Comparison of ENCODE assay signal across 28 mouse cellular contexts in genomic region chr2:75645251-75645650, GRCm38 (mm10). TPM values are rescaled to one million over a fixed set of nuclear protein-coding genes. Genes with fewer than 3 reads are reported as not detected.
A peak's percentile ranks its signal among the peaks of the same experiment; 100 is the strongest.
DNase-seq lines count a peak whose midpoint lies in the region; ATAC-seq and TF ChIP-seq lines count a peak whose summit lies in the region.
"Had no signal": no experiment of that assay in that cellular context is flagged by ENCODE, and none has a peak within 500 bp of the region (broad histone marks: within the 10 kb centered on the region; RNA-seq: fewer than 3 reads in every experiment).

No protein-coding gene starts in this region.

- peak; percentile 74 for DNase-seq in heart, adult 11 months
- DNase-seq in heart, postnatal 10 days = no peak
- no peak for DNase-seq in ES-E14 (ENCODE audit: low read depth, low spot score)
- no peak for DNase-seq in hindbrain, embryonic 11.5 days (ENCODE audit: low spot score)
- no peak for DNase-seq in kidney, postnatal 14 days
- DNase-seq: adrenal gland, adult 8-10 months; adrenal gland, postnatal 25 days; cerebellum, adult 11-12 months; cerebellum, adult 8-10 months; cerebellum, postnatal 10 days; cerebellum, postnatal 36 days; embryo, embryonic 11 days; gastrocnemius, postnatal 25 days; heart, postnatal 36 days had no signal

- 0 out of 2 replicates have a peak, but pooled peaks have one; percentile 17 for ATAC-seq in granulocyte monocyte progenitor cell, adult 5-6 weeks (replicated peaks; ENCODE audit: poor library complexity, severe bottlenecking)
- ATAC-seq in hindbrain, embryonic 13.5 days (ENCODE audit: low FRiP score) = no peak
- ATAC-seq in hindbrain, embryonic 11.5 days (ENCODE audit: low FRiP score) = no peak
- ATAC-seq: activated CD4-positive, CD25-positive, alpha-beta regulatory T cell, adult 4 months; forebrain, embryonic 15.5 days; Patski had no signal

- no peaks in the 10 kb centered on the region for H3K36me3 ChIP-seq in ES-E14 (ENCODE audit: control insufficient read depth, insufficient read depth, low read length, poor library complexity, severe bottlenecking)
- no peaks in the 10 kb centered on the region for H3K36me3 ChIP-seq in hindbrain, embryonic 13.5 days
- no peaks in the 10 kb centered on the region for H3K36me3 ChIP-seq in hindbrain, embryonic 11.5 days (ENCODE audit: control insufficient read depth, insufficient read depth, low read length)
- H3K36me3 ChIP-seq: embryonic facial prominence, embryonic 10.5 days; embryonic facial prominence, embryonic 13.5 days; forebrain, embryonic 12.5 days; forebrain, embryonic 15.5 days; G1E; hindbrain, embryonic 10.5 days; hindbrain, embryonic 15.5 days had no signal

- 92% methylated on average over 12 of the region's 12 CpGs for WGBS in hindbrain, embryonic 13.5 days
- 96% methylated on average over 12 of the region's 12 CpGs for WGBS in hindbrain, embryonic 11.5 days

- no peak overlapping the region for H3K27ac ChIP-seq in ES-E14 (ENCODE audit: insufficient read depth, low read depth, low read length, poor library complexity, severe bottlenecking)
- no peak overlapping the region for H3K27ac ChIP-seq in hindbrain, embryonic 13.5 days
- no peak overlapping the region for H3K27ac ChIP-seq in hindbrain, embryonic 11.5 days (ENCODE audit: low read depth, low read length)
- H3K27ac ChIP-seq: embryonic facial prominence, embryonic 10.5 days; embryonic facial prominence, embryonic 13.5 days; forebrain, embryonic 12.5 days; forebrain, embryonic 15.5 days; hindbrain, embryonic 10.5 days; hindbrain, embryonic 15.5 days had no signal

- intact Hi-C loops in heart, postnatal 10 days (cut with DNase I) = no loop called here

- H3K4me2 ChIP-seq in hindbrain, embryonic 13.5 days = no peak overlapping the region
- no peak overlapping the region for H3K4me2 ChIP-seq in hindbrain, embryonic 11.5 days (replicated peaks; ENCODE audit: low read depth, low read length)
- H3K4me2 ChIP-seq: embryonic facial prominence, embryonic 13.5 days; forebrain, embryonic 12.5 days; forebrain, embryonic 15.5 days; heart, embryonic 11.5 days; hindbrain, embryonic 15.5 days had no signal

- no peaks in the 10 kb centered on the region for H3K9me3 ChIP-seq in ES-E14 (ENCODE audit: control insufficient read depth, insufficient read depth, low read depth, low read length)
- H3K9me3 ChIP-seq in hindbrain, embryonic 13.5 days = no peaks in the 10 kb centered on the region
- no peaks in the 10 kb centered on the region for H3K9me3 ChIP-seq in hindbrain, embryonic 11.5 days (ENCODE audit: control insufficient read depth, low read length)
- H3K9me3 ChIP-seq: embryonic facial prominence, embryonic 10.5 days; embryonic facial prominence, embryonic 13.5 days; forebrain, embryonic 12.5 days; forebrain, embryonic 15.5 days; G1E; hindbrain, embryonic 10.5 days; hindbrain, embryonic 15.5 days had no signal

- H3K4me3 ChIP-seq in ES-E14 (ENCODE audit: insufficient read depth in 1 of 2, low read depth in 1 of 2, low read length in 2 of 2, poor library complexity in 1 of 2, severe bottlenecking in 1 of 2) = no peak overlapping the region; a peak in 1 of 4 replicates
- H3K4me3 ChIP-seq in hindbrain, embryonic 13.5 days = no peak overlapping the region
- no peak overlapping the region for H3K4me3 ChIP-seq in hindbrain, embryonic 11.5 days (ENCODE audit: low read depth, low read length)
- H3K4me3 ChIP-seq: embryonic facial prominence, embryonic 10.5 days; embryonic facial prominence, embryonic 13.5 days; erythroblast, embryonic 14.5 days; forebrain, embryonic 12.5 days; forebrain, embryonic 15.5 days; hindbrain, embryonic 10.5 days; hindbrain, embryonic 15.5 days had no signal

- in situ Hi-C loops in ES-E14 (cut with MboI; ENCODE audit: low sequenced_read_pairs in 2 of 2, unreplicated experiment in 2 of 2) = no loop called here

- peak overlapping the region; percentile 8; the same call in 1 of the 2 replicates for H3K9ac ChIP-seq in ES-E14 (ENCODE audit: insufficient read depth, low read depth, low read length, poor library complexity, severe bottlenecking)
- H3K9ac ChIP-seq in hindbrain, embryonic 13.5 days = no peak overlapping the region
- H3K9ac ChIP-seq in hindbrain, embryonic 11.5 days (ENCODE audit: low read depth, low read length) = no peak overlapping the region
- H3K9ac ChIP-seq: embryonic facial prominence, embryonic 13.5 days; forebrain, embryonic 12.5 days; forebrain, embryonic 15.5 days; hindbrain, embryonic 15.5 days had no signal

- peaks cover 3 to 4% of the 10 kb centered on the region in 2 experiments; a peak in 1 of 4 replicates for H3K4me1 ChIP-seq in ES-E14 (ENCODE audit: control insufficient read depth in 2 of 2, insufficient read depth in 2 of 2, low read length in 2 of 2, poor library complexity in 1 of 2)
- no peaks in the 10 kb centered on the region for H3K4me1 ChIP-seq in hindbrain, embryonic 13.5 days (replicated peaks)
- no peaks in the 10 kb centered on the region for H3K4me1 ChIP-seq in hindbrain, embryonic 11.5 days (replicated peaks; ENCODE audit: control insufficient read depth, insufficient read depth, low read length)
- H3K4me1 ChIP-seq: forebrain, embryonic 12.5 days; forebrain, embryonic 15.5 days; hindbrain, embryonic 15.5 days had no signal

- no peaks in the 10 kb centered on the region for H3K27me3 ChIP-seq in hindbrain, embryonic 13.5 days
- H3K27me3 ChIP-seq in hindbrain, embryonic 11.5 days (ENCODE audit: control insufficient read depth, insufficient read depth, low read length) = no peaks in the 10 kb centered on the region
- H3K27me3 ChIP-seq: CH12.LX; embryonic facial prominence, embryonic 13.5 days; forebrain, embryonic 12.5 days; forebrain, embryonic 15.5 days; hindbrain, embryonic 15.5 days; Patski had no signal

TF ChIP-seq in ES-E14, 5 proteins besides CTCF, POLR2A, EP300 and RAD21:
- TF ChIP-seq ZC3H11A (IDR thresholded peaks at IDR 0.05; ENCODE audit: borderline replicate concordance, low read depth, low read length) = no peak
- TF ChIP-seq CHD2 (IDR thresholded peaks at IDR 0.05; ENCODE audit: low read depth, low read length) = no peak
- no peak for TF ChIP-seq HCFC1 (IDR thresholded peaks at IDR 0.05; ENCODE audit: borderline replicate concordance, insufficient read depth, low read length)
- no peak for TF ChIP-seq ZNF384 (IDR thresholded peaks at IDR 0.05; ENCODE audit: low read depth, low read length)
- TF ChIP-seq MAFK (IDR thresholded peaks at IDR 0.05; ENCODE audit: insufficient read depth, low read depth, low read length) = no peak

RNA-seq across cellular contexts. Expression of gene Hnrnpa3, which starts 13.8 kb away (rescaled TPM):
- total RNA-seq in heart, postnatal 10 days (2021) = 100 to 1,000 TPM; 336 to 360 TPM
- total RNA-seq in ES-E14 (2012; rRNA removed) = 101 and 166 TPM in 2 replicates
- total RNA-seq in granulocyte monocyte progenitor cell, adult 5-6 weeks (2014; fragmentation: Nextera tagmentation) = 734 and 909 TPM in 2 replicates
- total RNA-seq in granulocyte monocyte progenitor cell, adult 5-6 weeks (2017) = 363 and 370 TPM in 2 replicates
- polyA plus RNA-seq in hindbrain, embryonic 13.5 days (2015; fragmentation: Nextera tagmentation; extraction: Ambion mirVana) = 235 and 246 TPM in 2 replicates
- polyA plus RNA-seq in hindbrain, embryonic 11.5 days (2014; fragmentation: Nextera tagmentation; extraction: Ambion mirVana) = 304 and 320 TPM in 2 replicates

RNA-seq across cellular contexts. Expression of gene Nfe2l2, which starts 59.2 kb away (rescaled TPM):
- 10 to 100 TPM; 63.5 to 64.6 TPM for total RNA-seq in heart, postnatal 10 days (2021)
- total RNA-seq in ES-E14 (2012; rRNA removed) = 19.8 and 28.4 TPM in 2 replicates
- 80.1 and 90.3 TPM in 2 replicates for total RNA-seq in granulocyte monocyte progenitor cell, adult 5-6 weeks (2014; fragmentation: Nextera tagmentation)
- total RNA-seq in granulocyte monocyte progenitor cell, adult 5-6 weeks (2017) = 55.3 and 68.7 TPM in 2 replicates
- polyA plus RNA-seq in hindbrain, embryonic 13.5 days (2015; fragmentation: Nextera tagmentation; extraction: Ambion mirVana) = 12.9 and 13.6 TPM in 2 replicates
- polyA plus RNA-seq in hindbrain, embryonic 11.5 days (2014; fragmentation: Nextera tagmentation; extraction: Ambion mirVana) = 28.4 and 28.5 TPM in 2 replicates
